Mouse (Mus musculus) c-Kit-negative CD71-positive TER-119-positive erythroid progenitor cells, embryonic 14.5 days (primary cell): ENCODE data around the gene Insyn1.

Experiments used
- DNase-seq: peaks from one replicate; pipeline ENCODE4 v3.0.0-alpha.2; 2013; ENCODE audit warnings: low read depth, low spot score

Gene Insyn1

GRCm38 (mm10) chr9:58534766-58535165 lies 46.4 kb downstream of the Insyn1 start:
- DNase-seq = peak; percentile 25

- no peak for DNase-seq
These were observed 47.2 kb downstream of the Insyn1 start for GRCm38 (mm10) chr9:58535447-58536134.

GRCm38 (mm10) chr9:58537774-58538173 lies 49.4 kb downstream of the Insyn1 start:
- no peak for DNase-seq

GRCm38 (mm10) chr9:58539886-58540285 lies 51.5 kb downstream of the Insyn1 start:
- DNase-seq = peak; percentile 58

GRCm38 (mm10) chr9:58541895-58542338 lies 53.5 kb downstream of the Insyn1 start:
- no peak for DNase-seq

GRCm38 (mm10) chr9:58544879-58545324 lies 56.5 kb downstream of the Insyn1 start:
- DNase-seq = no peak

GRCm38 (mm10) chr9:58545428-58545827 lies 57.0 kb downstream of the Insyn1 start:
- no peak for DNase-seq

GRCm38 (mm10) chr9:58546630-58547360 lies 58.4 kb downstream of the Insyn1 start:
- no peak for DNase-seq

GRCm38 (mm10) chr9:58548897-58549296 lies 60.5 kb downstream of the Insyn1 start:
- DNase-seq = no peak
